Comparison of ENCODE assay signal across 31 mouse cellular contexts in the genomic region with DNA sequence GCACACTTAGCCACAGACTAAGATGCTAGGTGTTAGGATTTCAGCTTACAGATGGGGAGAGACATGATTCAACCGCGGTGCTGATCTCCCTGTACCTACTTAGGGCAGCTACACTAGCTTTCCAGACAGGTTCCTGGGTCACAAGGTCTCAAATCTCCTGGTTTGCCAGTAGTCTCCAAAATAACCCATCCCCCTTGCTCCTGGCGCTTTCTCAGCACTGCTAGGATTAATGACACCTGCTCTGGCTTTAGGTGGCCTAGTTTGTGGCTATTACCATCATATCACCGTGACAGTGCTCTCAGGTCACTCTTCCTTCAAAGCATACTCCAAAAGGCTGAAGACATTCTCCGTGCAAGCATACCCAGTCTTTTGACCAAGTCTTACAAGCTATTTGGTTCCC. TPM values are rescaled to one million over a fixed set of nuclear protein-coding genes. Genes with fewer than 3 reads are reported as not detected.
DNase-seq lines count a peak whose midpoint lies in the region; ATAC-seq lines count a peak whose summit lies in the region.
"Had no signal": no experiment of that assay in that cellular context is flagged by ENCODE, and none has a peak within 500 bp of the region (broad histone marks: within the 10 kb centered on the region; RNA-seq: fewer than 3 reads in every experiment).

No protein-coding gene starts in this region.

- H3K27ac ChIP-seq in heart, embryonic 10.5 days = no peak overlapping the region
- H3K27ac ChIP-seq: embryonic facial prominence, embryonic 12.5 days; embryonic facial prominence, embryonic 15.5 days; forebrain, embryonic 12.5 days; forebrain, embryonic 15.5 days; heart, adult 2 months; hindbrain, embryonic 10.5 days; hindbrain, embryonic 13.5 days; intestine, embryonic 15.5 days had no signal

- no peaks in the 10 kb centered on the region for H3K36me3 ChIP-seq in heart, embryonic 10.5 days
- H3K36me3 ChIP-seq: embryonic facial prominence, embryonic 12.5 days; embryonic facial prominence, embryonic 15.5 days; forebrain, embryonic 12.5 days; forebrain, embryonic 15.5 days; hindbrain, embryonic 10.5 days; hindbrain, embryonic 13.5 days; intestine, embryonic 15.5 days had no signal

- ATAC-seq in granulocyte monocyte progenitor cell, adult 5-6 weeks (replicated peaks; ENCODE audit: poor library complexity, severe bottlenecking) = no peak
- ATAC-seq: CD4-positive, CD25-positive, alpha-beta regulatory T cell, adult 4 months; forebrain, embryonic 15.5 days; hindbrain, embryonic 16.5 days; intestine, embryonic 15.5 days had no signal

- WGBS in heart, embryonic 10.5 days = 76% methylated on average over 5 of the region's 5 CpGs

- 0 out of 2 replicates have a peak, but pooled peaks cover 3% of the 10 kb centered on the region for H3K4me1 ChIP-seq in heart, embryonic 10.5 days
- H3K4me1 ChIP-seq: embryonic facial prominence, embryonic 12.5 days; embryonic facial prominence, embryonic 15.5 days; forebrain, embryonic 12.5 days; forebrain, embryonic 15.5 days; hindbrain, embryonic 10.5 days; hindbrain, embryonic 13.5 days; intestine, embryonic 15.5 days had no signal

- no peaks in the 10 kb centered on the region for H3K9me3 ChIP-seq in heart, embryonic 10.5 days
- H3K9me3 ChIP-seq: embryonic facial prominence, embryonic 12.5 days; embryonic facial prominence, embryonic 15.5 days; forebrain, embryonic 12.5 days; forebrain, embryonic 15.5 days; hindbrain, embryonic 10.5 days; hindbrain, embryonic 13.5 days; intestine, embryonic 15.5 days had no signal

- no peak overlapping the region for H3K4me3 ChIP-seq in heart, embryonic 10.5 days
- H3K4me3 ChIP-seq: embryonic facial prominence, embryonic 12.5 days; embryonic facial prominence, embryonic 15.5 days; erythroblast, embryonic 14.5 days; forebrain, embryonic 12.5 days; forebrain, embryonic 15.5 days; heart, adult 2 months; hindbrain, embryonic 10.5 days; hindbrain, embryonic 13.5 days; intestine, embryonic 15.5 days had no signal

- peak; percentile 58 for DNase-seq in heart, adult 11 months
- DNase-seq in heart, embryonic 10.5 days (ENCODE audit: low spot score) = no peak
- peak; percentile 13 to 62 for DNase-seq in gastrocnemius, adult 8-10 months (ENCODE audit: low spot score in 2 of 2)
- peak; percentile 16 for DNase-seq in gastrocnemius, postnatal 25 days
- DNase-seq in ovary, postnatal 14 days (ENCODE audit: low spot score) = no peak
- DNase-seq: adrenal gland, adult 2 months; adrenal gland, postnatal 14 days; cerebellum, adult 11 months; cerebellum, adult 2 months; cerebellum, adult 9-11 months; cerebellum, postnatal 25 days; heart, adult 2 months; heart, postnatal 36 days; kidney, adult 11 months had no signal

- H3K27me3 ChIP-seq in heart, embryonic 10.5 days (ENCODE audit: insufficient read depth, poor library complexity, severe bottlenecking) = no peaks in the 10 kb centered on the region
- H3K27me3 ChIP-seq: embryonic facial prominence, embryonic 12.5 days; embryonic facial prominence, embryonic 15.5 days; forebrain, embryonic 12.5 days; forebrain, embryonic 15.5 days; hindbrain, embryonic 13.5 days; intestine, embryonic 15.5 days had no signal

RNA-seq across cellular contexts. Expression of a gene that starts 17.0 kb away (rescaled TPM):
- not detected in 2 replicates for polyA plus RNA-seq in heart, embryonic 10.5 days (2016; fragmentation: Nextera tagmentation; extraction: Ambion mirVana)
- not detected for total RNA-seq in gastrocnemius, adult 8-10 months (2022)
- not detected for total RNA-seq in gastrocnemius, postnatal 25 days (2021)
- total RNA-seq in granulocyte monocyte progenitor cell, adult 5-6 weeks (2014; fragmentation: Nextera tagmentation) = not detected in 2 replicates
- total RNA-seq in granulocyte monocyte progenitor cell, adult 5-6 weeks (2017) = not detected in 2 replicates
- total RNA-seq: adrenal gland, adult 2 months; adrenal gland, postnatal 14 days; common myeloid progenitor, adult 5-6 weeks; heart, adult 2 months; heart, postnatal 36 days; MEL had no signal
- polyA plus RNA-seq: C2C12; CD4-positive, CD25-positive, alpha-beta regulatory T cell, adult 4 months; embryonic facial prominence, embryonic 12.5 days; embryonic facial prominence, embryonic 15.5 days; erythroblast, embryonic 14.5 days; forebrain, embryonic 12.5 days; forebrain, embryonic 15.5 days; heart, adult 2 months; heart, embryonic 11.5 days; heart, embryonic 14.5 days; heart, postnatal 0 days; hindbrain, embryonic 10.5 days; hindbrain, embryonic 13.5 days; intestine, embryonic 15.5 days had no signal

RNA-seq across cellular contexts. Expression of a gene that starts 29.4 kb away (rescaled TPM):
- polyA plus RNA-seq in heart, embryonic 10.5 days (2016; fragmentation: Nextera tagmentation; extraction: Ambion mirVana) = not detected in 2 replicates
- total RNA-seq in gastrocnemius, adult 8-10 months (2022) = not detected
- not detected for total RNA-seq in gastrocnemius, postnatal 25 days (2021)
- not detected in 2 replicates for total RNA-seq in granulocyte monocyte progenitor cell, adult 5-6 weeks (2014; fragmentation: Nextera tagmentation)
- total RNA-seq in granulocyte monocyte progenitor cell, adult 5-6 weeks (2017) = not detected in 2 replicates
- total RNA-seq: adrenal gland, adult 2 months; common myeloid progenitor, adult 5-6 weeks; MEL had no signal
- polyA plus RNA-seq: adrenal gland, adult 2 months; C2C12; cerebellum, adult 2 months; embryonic facial prominence, embryonic 12.5 days; erythroblast, embryonic 14.5 days; forebrain, embryonic 12.5 days; forebrain, embryonic 15.5 days; heart, embryonic 11.5 days; heart, embryonic 14.5 days; hindbrain, embryonic 10.5 days had no signal

Comparison
In these comparisons a context has a peak if more than half of its experiments do, and no peak if none do; other contexts are left out.
1. DNase-seq: peak in heart, adult 11 months (single experiment), gastrocnemius, adult 8-10 months (2 of 2) and gastrocnemius, postnatal 25 days (single experiment); none in heart, embryonic 10.5 days (single experiment) and ovary, postnatal 14 days (single experiment).